Mouse (Mus musculus) embryonic facial prominence, embryonic 14.5 days (tissue): Measurements from ENCODE around the gene Katnbl1. TPM values are rescaled to one million over a fixed set of nuclear protein-coding genes. Genes with fewer than 3 reads are reported as not detected.

ENCODE experiments used
- ATAC-seq: fragments of 200-750 bp; cut with Nextera tagmentation; 2 replicates; pipeline ENCODE4 v1.8.0; 2017; ENCODE audit warnings: low read depth, moderate number of reproducible peaks, moderate TSS enrichment
- DNase-seq: peaks from one replicate; pipeline ENCODE4 v3.0.0-alpha.2; 2015; ENCODE audit warnings: low spot score
- H3K27ac ChIP-seq: fragments of 300-500 bp; sonication (generic); replicated peaks from 2 replicates; pipeline ENCODE4 v1.5.1; 2014; ENCODE audit warnings: low read depth, mild to moderate bottlenecking, low read length, moderate library complexity
- H3K27me3 ChIP-seq: fragments of 300-500 bp; sonication (generic); replicated peaks from 2 replicates; pipeline ENCODE4 v1.6.1; 2014; ENCODE audit warnings: low read length; ENCODE audit not compliant: control insufficient read depth, insufficient read depth
- H3K36me3 ChIP-seq: fragments of 300-500 bp; sonication (generic); 2 replicates; pipeline ENCODE4 v1.6.1; 2014; ENCODE audit warnings: low read length, mixed read lengths; ENCODE audit not compliant: control insufficient read depth, insufficient read depth
- H3K4me1 ChIP-seq: fragments of 300-500 bp; sonication (generic); 2 replicates; pipeline ENCODE4 v1.6.1; 2014; ENCODE audit warnings: antibody characterized with exemption, low read length; ENCODE audit not compliant: control insufficient read depth, insufficient read depth
- H3K4me2 ChIP-seq: fragments of 300-500 bp; sonication (generic); 2 replicates; pipeline ENCODE4 v1.6.1; 2014; ENCODE audit warnings: low read depth, mild to moderate bottlenecking, low read length, moderate library complexity, mixed read lengths
- H3K4me3 ChIP-seq: fragments of 300-500 bp; sonication (generic); 2 replicates; pipeline ENCODE4 v1.5.1; 2014; ENCODE audit warnings: low read depth, mild to moderate bottlenecking, low read length
- H3K9ac ChIP-seq: fragments of 300-500 bp; sonication (generic); 2 replicates; pipeline ENCODE4 v1.6.1; 2014; ENCODE audit warnings: low read depth, mild to moderate bottlenecking, low read length, moderate library complexity, mixed read lengths
- H3K9me3 ChIP-seq: fragments of 300-500 bp; sonication (generic); 2 replicates; pipeline ENCODE4 v1.6.1; 2016; ENCODE audit warnings: low read length; ENCODE audit not compliant: control insufficient read depth
- WGBS: fragments of 180-500 bp; shearing (Covaris S2); extraction: QIAGEN DNeasy Blood & Tissue Kit; methylation state at CpG from one replicate; pipeline ENCODE4 v1.1.7; 2014; 5-methylcytosine and 5-hydroxymethylcytosine counted together
- polyA plus RNA-seq: library from polyadenylated mRNA; unstranded; fragments of >200 nt; fragmentation: Nextera tagmentation; extraction: Ambion mirVana; gene quantifications from 2 replicates; pipeline ENCODE4 v1.2.1, GENCODE M21; 2014

Katnbl1 gene
- polyA plus RNA-seq, 1 experiment from 2014 or later, result 53.1 TPM

DNA sequence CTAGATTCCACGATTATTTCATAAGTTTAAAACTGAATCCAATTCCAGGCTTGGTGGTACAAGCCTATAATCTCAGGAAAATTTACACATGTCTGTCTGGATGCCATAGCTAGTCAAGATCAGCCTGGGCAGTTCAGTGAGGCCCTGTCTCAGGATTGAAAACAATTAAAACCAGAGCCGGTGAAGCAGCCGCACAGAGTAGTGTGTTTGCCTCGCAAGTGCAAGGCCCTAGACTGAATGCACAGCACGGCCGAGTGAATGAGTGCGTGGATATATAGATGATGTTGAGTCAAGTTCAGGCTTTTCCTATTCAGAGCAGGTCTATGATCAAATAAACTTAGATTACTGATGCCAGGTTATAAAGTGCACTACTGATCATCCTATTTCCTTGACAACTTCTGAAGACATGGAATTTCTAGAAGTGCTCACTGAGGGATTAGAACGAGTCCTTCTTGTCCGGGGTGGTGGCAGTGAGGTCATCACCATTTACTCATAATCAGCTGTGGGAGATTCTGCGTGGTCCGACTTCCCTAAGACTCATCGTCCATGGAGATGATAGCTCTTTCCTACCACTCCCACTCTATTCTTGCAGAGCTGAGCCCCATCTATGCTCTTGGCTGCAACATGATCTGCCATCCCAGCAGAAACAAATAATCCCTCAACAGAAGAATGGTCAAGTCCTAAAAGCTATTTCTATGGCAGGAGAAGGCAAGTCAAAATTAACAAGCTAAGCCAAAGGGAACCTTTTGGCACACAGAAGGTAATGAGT lies 18.8 kb upstream of the Katnbl1 start:
- no peaks in the 10 kb centered on the region for H3K27me3 ChIP-seq
- H3K9ac ChIP-seq, result no peak overlapping the region
- H3K27ac ChIP-seq, result no peak overlapping the region
- H3K4me3 ChIP-seq, result no peak overlapping the region
- no peak for ATAC-seq
- 80% methylated on average over 12 of the region's 12 CpGs for WGBS
- no peaks in the 10 kb centered on the region for H3K9me3 ChIP-seq
- no peak overlapping the region for H3K4me2 ChIP-seq
- peaks cover 89% of the 10 kb centered on the region for H3K36me3 ChIP-seq
- no peak for DNase-seq
- no peaks in the 10 kb centered on the region for H3K4me1 ChIP-seq

DNA sequence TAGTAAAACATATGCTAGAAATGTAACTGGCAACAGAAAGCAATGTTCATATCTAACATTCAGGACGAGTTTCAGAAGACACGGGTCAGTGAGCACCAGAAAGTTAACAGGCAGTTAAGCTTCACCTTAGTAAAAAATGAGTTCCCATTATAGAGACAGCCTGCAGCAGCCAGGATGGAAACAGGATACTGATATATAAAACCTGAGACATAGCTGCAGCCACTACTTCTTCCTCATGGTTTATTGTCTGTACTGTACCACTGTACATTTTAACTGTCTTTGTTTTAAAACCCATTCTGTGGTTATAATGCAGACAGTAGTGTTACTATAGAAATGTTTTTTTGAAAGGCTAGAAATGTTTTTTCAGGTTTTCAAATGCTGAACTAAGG lies 18.2 kb upstream of the Katnbl1 start:
- Histone ChIP-seq H3K36me3 (peaks cover 87% of the 10 kb centered on the region), H3K27me3 (no peaks in the 10 kb centered on the region), H3K9ac (no peak overlapping the region), H3K4me3 (no peak overlapping the region), H3K9me3 (no peaks in the 10 kb centered on the region), H3K4me1 (no peaks in the 10 kb centered on the region), H3K4me2 (no peak overlapping the region), H3K27ac (no peak overlapping the region)
- DNase-seq, result no peak
- WGBS, result 72% methylated on average over 2 of the region's 2 CpGs
- ATAC-seq, result no peak

DNA sequence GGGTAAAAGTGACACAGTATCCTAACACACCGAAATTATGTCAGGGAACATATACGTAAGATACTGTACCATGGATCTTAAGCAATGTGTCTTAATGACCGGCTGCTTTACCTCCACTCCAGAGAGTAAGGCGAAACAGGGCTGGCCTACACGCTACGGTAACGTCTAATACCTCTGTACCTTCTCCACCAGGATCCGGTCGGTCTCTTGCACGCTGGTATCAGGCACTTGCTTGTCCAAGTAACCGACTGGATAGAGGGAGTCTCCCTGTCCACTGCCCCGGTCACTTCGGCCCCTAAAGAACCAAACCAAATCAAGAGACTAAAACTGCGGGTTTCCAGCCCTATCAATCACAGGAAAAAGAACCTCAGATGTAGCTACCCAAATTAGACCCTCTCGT lies 11.8 kb upstream of the Katnbl1 start:
- ATAC-seq (no peak), DNase-seq (no peak)
- Histone ChIP-seq H3K4me3 (peak overlapping the region; percentile 88), H3K9me3 (no peaks in the 10 kb centered on the region), H3K27me3 (no peaks in the 10 kb centered on the region), H3K27ac (no peak overlapping the region), H3K9ac (peak overlapping the region; percentile 82), H3K4me2 (peak overlapping the region; percentile 69), H3K36me3 (peaks cover 27% of the 10 kb centered on the region), H3K4me1 (peaks cover 7% of the 10 kb centered on the region)
- WGBS, result 18% methylated on average over 15 of the region's 15 CpGs

DNA sequence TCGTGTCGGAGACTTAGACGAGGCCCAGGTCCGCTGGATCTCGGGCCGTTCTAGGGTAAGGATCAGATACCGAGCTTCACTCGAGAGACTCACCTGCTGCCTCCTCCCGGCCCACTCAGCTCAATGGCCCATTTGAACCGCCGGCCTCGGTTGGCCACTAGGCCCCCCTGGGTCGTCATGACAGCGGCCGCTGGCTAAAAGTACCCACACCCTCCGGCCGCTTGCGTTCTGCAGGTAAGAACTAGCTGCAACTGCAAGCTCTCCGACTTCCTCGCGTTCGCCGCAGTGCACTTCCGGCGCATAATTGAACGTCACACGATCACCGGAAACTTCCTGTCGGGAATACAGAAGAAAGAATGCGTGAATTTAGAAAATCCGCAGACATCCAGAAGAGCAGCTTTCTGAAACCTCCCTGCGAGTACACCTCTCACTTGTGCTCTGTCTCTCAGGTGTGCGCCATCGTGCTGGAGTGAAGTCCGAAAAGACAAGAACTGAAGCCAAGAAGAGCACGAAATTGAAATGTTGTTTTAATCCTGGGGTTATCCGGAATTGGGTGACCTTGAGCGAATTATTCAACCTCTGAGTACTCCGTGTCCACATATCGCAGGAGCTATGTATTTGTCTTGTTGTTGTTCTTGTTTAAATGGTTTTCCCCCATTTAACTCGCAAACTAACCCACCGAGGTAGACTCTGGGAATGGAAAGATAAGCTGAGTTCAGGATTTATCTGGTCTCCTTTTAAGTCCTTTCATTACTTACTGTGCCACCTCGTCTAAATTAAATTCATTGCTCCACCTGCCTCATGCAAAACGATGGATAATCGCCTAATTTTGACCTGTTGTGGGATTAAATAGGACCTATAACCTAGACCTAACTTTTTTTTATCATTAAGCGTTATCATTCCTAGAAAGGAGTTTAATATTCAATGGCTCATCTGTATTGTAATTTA lies 11.0 kb upstream of the Katnbl1 start, which contains the start of gene Emc4:
Emc4 (minus strand) TSS at position 302 of the 948 bp plus-strand sequence.
- H3K27me3 ChIP-seq, result no peaks in the 10 kb centered on the region
- 2% methylated on average over 46 of the region's 46 CpGs for WGBS
- peak within 1 kb of the TSS; percentile 82 for H3K9ac ChIP-seq
- ATAC-seq, result peak; percentile 92
- H3K9me3 ChIP-seq, result no peaks in the 10 kb centered on the region
- H3K4me1 ChIP-seq, result peaks cover 7% of the 10 kb centered on the region
- peak within 1 kb of the TSS; percentile 69 for H3K4me2 ChIP-seq
- DNase-seq, result peak; percentile 94
- H3K4me3 ChIP-seq, result peak within 1 kb of the TSS; percentile 88
- peaks cover 21% of the 10 kb centered on the region for H3K36me3 ChIP-seq
- peak within 1 kb of the TSS; percentile 88 for H3K27ac ChIP-seq

DNA sequence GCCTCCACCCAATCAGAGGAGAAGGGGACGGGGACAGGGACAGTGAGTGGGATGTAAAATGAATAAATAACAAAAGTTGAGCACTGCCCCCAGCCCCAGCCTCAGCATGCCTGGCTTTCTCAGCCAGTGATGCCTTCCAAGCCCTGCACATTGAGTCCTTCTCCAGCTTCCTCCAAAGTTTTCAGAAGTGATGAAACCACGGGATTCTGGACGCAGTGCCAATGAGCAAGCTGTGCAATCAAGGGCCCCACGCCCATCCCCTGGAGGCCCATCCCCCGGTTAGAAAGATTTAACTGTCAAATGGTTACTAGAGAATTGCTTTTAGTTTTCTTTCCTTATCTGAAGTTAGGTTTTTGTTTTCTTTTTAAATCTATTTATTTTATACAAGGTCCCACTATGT lies 9.1 kb upstream of the Katnbl1 start:
- Histone ChIP-seq H3K4me2 (no peak overlapping the region), H3K27me3 (no peaks in the 10 kb centered on the region), H3K4me3 (no peak overlapping the region), H3K27ac (no peak overlapping the region), H3K36me3 (0 out of 2 replicates have a peak, but pooled peaks cover 4% of the 10 kb centered on the region), H3K4me1 (peaks cover 7% of the 10 kb centered on the region), H3K9ac (no peak overlapping the region), H3K9me3 (no peaks in the 10 kb centered on the region)
- DNase-seq (no peak), ATAC-seq (no peak)
- WGBS, result 63% methylated on average over 5 of the region's 5 CpGs

DNA sequence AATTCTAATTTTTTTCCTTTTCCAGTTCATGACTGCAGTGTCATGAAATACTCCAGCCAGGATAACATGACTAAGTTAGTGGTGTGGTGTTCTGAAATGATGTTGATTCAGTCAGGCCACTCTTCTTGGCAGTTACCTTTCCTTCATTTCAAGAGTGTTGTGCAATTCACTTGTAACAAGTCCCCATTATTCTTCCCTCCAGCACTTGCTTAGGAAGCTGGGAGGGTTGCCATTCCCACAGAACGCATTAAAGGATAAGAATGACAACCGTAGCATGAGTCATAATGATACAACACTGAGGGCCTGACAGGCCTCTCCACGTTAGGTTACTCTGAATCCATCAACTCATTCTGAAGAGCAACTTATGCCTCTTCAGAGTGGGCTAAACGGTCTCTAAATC lies 5.9 kb upstream of the Katnbl1 start:
- Histone ChIP-seq H3K4me3 (no peak overlapping the region), H3K36me3 (no peaks in the 10 kb centered on the region), H3K27me3 (no peaks in the 10 kb centered on the region), H3K9ac (no peak overlapping the region), H3K4me2 (no peak overlapping the region), H3K27ac (no peak overlapping the region), H3K4me1 (no peaks in the 10 kb centered on the region), H3K9me3 (no peaks in the 10 kb centered on the region)
- ATAC-seq (no peak), DNase-seq (no peak)
- WGBS, result 47% methylated on average over 4 of the region's 4 CpGs

DNA sequence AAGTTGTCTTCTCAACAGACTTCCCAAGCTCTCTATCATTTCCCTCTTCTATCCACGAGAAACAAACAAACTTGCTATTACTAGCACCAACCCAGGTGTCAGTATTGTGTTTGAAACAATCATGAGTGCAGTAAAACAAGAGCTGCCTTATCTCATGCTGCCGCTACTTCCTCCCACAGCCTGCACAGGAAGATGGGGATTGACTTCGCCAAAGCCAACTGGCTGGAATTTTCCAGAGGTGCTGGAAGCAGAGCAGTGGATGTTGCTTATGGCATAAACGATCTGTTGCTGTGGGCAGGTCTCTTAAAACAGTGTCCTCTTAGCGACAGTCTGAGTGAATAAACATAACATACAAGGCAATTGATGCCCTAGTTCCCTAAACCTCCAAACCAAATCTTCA lies 4.4 kb upstream of the Katnbl1 start:
- Histone ChIP-seq H3K4me2 (no peak overlapping the region), H3K9ac (no peak overlapping the region), H3K27ac (no peak overlapping the region), H3K36me3 (no peaks in the 10 kb centered on the region), H3K27me3 (no peaks in the 10 kb centered on the region), H3K4me3 (no peak overlapping the region), H3K9me3 (no peaks in the 10 kb centered on the region), H3K4me1 (no peaks in the 10 kb centered on the region)
- ATAC-seq, result no peak
- no peak for DNase-seq
- 75% methylated on average over 5 of the region's 5 CpGs for WGBS

DNA sequence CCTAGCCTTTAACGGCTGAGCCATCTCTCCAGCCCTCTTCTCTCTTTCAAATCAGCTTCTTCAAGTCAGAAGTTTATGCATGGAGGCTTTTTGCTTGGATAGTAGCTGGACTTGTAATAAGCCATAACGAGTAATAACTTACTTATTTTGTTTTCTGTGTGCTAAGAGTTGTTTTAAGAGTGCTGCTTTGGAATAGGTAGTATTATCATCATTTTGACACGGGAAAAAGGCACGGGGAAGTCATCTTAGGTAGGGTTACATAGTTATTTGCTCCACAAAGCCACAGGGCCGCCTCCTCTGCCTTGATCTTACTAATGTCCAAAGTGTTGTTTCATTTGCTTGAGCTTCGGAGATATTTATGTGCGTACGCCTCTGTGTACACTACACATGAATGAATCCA lies 1.1 kb downstream of the Katnbl1 start:
- H3K9ac ChIP-seq, result peak overlapping the region; percentile 95
- no peaks in the 10 kb centered on the region for H3K9me3 ChIP-seq
- no peak overlapping the region for H3K27ac ChIP-seq
- H3K36me3 ChIP-seq, result no peaks in the 10 kb centered on the region
- no peaks in the 10 kb centered on the region for H3K27me3 ChIP-seq
- H3K4me2 ChIP-seq, result peak overlapping the region; percentile 70
- H3K4me3 ChIP-seq, result peak overlapping the region; percentile 87
- WGBS, result 36% methylated on average over 8 of the region's 8 CpGs
- H3K4me1 ChIP-seq, result peaks cover 10% of the 10 kb centered on the region
- DNase-seq (no peak), ATAC-seq (no peak)
